Mouse (Mus musculus) testis, adult 2 months (tissue): ENCODE measurements around the gene Gfod2.

Experiments used
- CTCF ChIP-seq: fragments of 200-500 bp; IDR thresholded peaks from 2 replicates; pipeline ENCODE4 v1.5.1; 2012; ENCODE audit warnings: low read depth, mild to moderate bottlenecking, inconsistent platforms, low read length, moderate library complexity; ENCODE audit not compliant: control insufficient read depth, insufficient read depth, insufficient replicate concordance
- POLR2A ChIP-seq: fragments of 200-500 bp; IDR thresholded peaks from 2 replicates; pipeline ENCODE4 v1.6.1; 2012; ENCODE audit warnings: low read depth, mild to moderate bottlenecking, inconsistent platforms, low read length, moderate library complexity; ENCODE audit not compliant: control insufficient read depth

DNA sequence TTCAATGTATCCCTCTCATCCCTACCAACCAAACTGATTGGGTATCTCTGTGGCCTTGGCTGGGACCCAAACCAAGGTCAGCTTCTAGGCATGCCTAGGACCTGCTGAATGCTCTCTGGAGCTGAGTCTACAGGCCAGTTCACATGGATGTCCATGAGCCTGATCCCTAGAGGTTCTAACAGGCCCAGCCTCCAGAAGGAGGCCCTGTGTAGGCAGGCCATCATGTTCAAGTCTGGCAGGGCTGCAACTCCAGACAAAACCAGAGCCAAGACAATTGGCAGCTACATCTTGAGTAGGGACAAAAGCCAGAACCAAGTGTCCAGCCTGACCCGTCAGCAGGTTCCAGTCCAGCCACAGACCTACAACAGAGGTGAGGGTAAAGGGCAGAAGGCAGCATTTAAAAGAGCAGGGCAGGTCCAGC is 15.0 kb upstream of the Gfod2 start:
- TF ChIP-seq CTCF = no peak
- no peak for TF ChIP-seq POLR2A
